Comparison of ENCODE assay signal across 28 mouse cellular contexts in genomic region chr6:85179569-85179968, GRCm38 (mm10). TPM values are rescaled to one million over a fixed set of nuclear protein-coding genes. Genes with fewer than 3 reads are reported as not detected.
A peak's percentile ranks its signal among the peaks of the same experiment; 100 is the strongest.
DNase-seq lines count a peak whose midpoint lies in the region; ATAC-seq and TF ChIP-seq lines count a peak whose summit lies in the region.
"Had no signal": no experiment of that assay in that cellular context is flagged by ENCODE, and none has a peak within 500 bp of the region (broad histone marks: within the 10 kb centered on the region; RNA-seq: fewer than 3 reads in every experiment).

No protein-coding gene starts in this region.

- H3K27ac ChIP-seq in intestine, postnatal 0 days (ENCODE audit: low read depth, low read length), result no peak overlapping the region
- H3K27ac ChIP-seq in intestine, embryonic 16.5 days (ENCODE audit: low read length), result no peak overlapping the region
- no peak overlapping the region for H3K27ac ChIP-seq in left cerebral cortex, adult 2 months
- H3K27ac ChIP-seq: forebrain, embryonic 13.5 days; limb, embryonic 10.5 days; liver, embryonic 15.5 days; midbrain, embryonic 13.5 days; neural tube, embryonic 12.5 days had no signal

- intact Hi-C loops in left cerebral cortex, adult 2 months (cut with DNase I), result no loop called here

- peaks cover 7% of the 10 kb centered on the region for H3K27me3 ChIP-seq in intestine, postnatal 0 days (replicated peaks; ENCODE audit: control insufficient read depth, insufficient read depth, low read length)
- peaks cover 2% of the 10 kb centered on the region; the same call in 1 of the 2 replicates for H3K27me3 ChIP-seq in intestine, embryonic 16.5 days (replicated peaks; ENCODE audit: control insufficient read depth, insufficient read depth, low read length)

- DNase-seq in left cerebral cortex, adult 2 months (ENCODE audit: extremely low spot score in 1 of 2, low spot score in 2 of 2), result no peak
- no peak for DNase-seq in left cerebral cortex, adult 11 months (ENCODE audit: low spot score)
- DNase-seq in NIH3T3 (ENCODE audit: low read depth), result peak; percentile 58
- DNase-seq in kidney, postnatal 36 days, result peak; percentile 64 to 72
- no peak for DNase-seq in adrenal gland, adult 8-10 months
- DNase-seq: adrenal gland, postnatal 10 days; B cell, adult 2 months; cerebellum, adult 2 months; cerebellum, postnatal 36 days; heart, postnatal 14 days; liver; lung, postnatal 14 days; right cerebral cortex, postnatal 25 days; spleen, adult 18-20 months had no signal

- 72% methylated on average over 3 of the region's 3 CpGs for WGBS in intestine, postnatal 0 days
- WGBS in intestine, embryonic 16.5 days, result 75% methylated on average over 3 of the region's 3 CpGs

- no peak overlapping the region for H3K4me2 ChIP-seq in intestine, postnatal 0 days (replicated peaks; ENCODE audit: low read depth)
- no peak overlapping the region for H3K4me2 ChIP-seq in intestine, embryonic 16.5 days (ENCODE audit: low read depth, low read length)
- H3K4me2 ChIP-seq: forebrain, embryonic 13.5 days; heart, embryonic 11.5 days; liver, embryonic 15.5 days; midbrain, embryonic 13.5 days; neural tube, embryonic 12.5 days had no signal

- H3K36me3 ChIP-seq in intestine, postnatal 0 days (ENCODE audit: control insufficient read depth, insufficient read depth), result no peaks in the 10 kb centered on the region
- H3K36me3 ChIP-seq in intestine, embryonic 16.5 days (ENCODE audit: control insufficient read depth, insufficient read depth, low read length), result no peaks in the 10 kb centered on the region
- H3K36me3 ChIP-seq: limb, embryonic 10.5 days; liver, embryonic 15.5 days; midbrain, embryonic 13.5 days; neural tube, embryonic 12.5 days had no signal

- TF ChIP-seq CTCF in intestine, postnatal 0 days (IDR thresholded peaks at IDR 0.05; ENCODE audit: low read depth), result peak; percentile 40; the same call in 1 of the 2 replicates
- peak; percentile 8 for TF ChIP-seq CTCF in left cerebral cortex, adult 2 months (IDR thresholded peaks at IDR 0.05)

- H3K4me3 ChIP-seq in intestine, postnatal 0 days (ENCODE audit: low read depth, low read length), result no peak overlapping the region
- no peak overlapping the region for H3K4me3 ChIP-seq in intestine, embryonic 16.5 days (ENCODE audit: low read length)
- no peak overlapping the region for H3K4me3 ChIP-seq in left cerebral cortex, adult 2 months
- H3K4me3 ChIP-seq: forebrain, embryonic 13.5 days; limb, embryonic 10.5 days; liver, embryonic 15.5 days; midbrain, embryonic 13.5 days; neural tube, embryonic 12.5 days had no signal

- no peak overlapping the region for H3K9ac ChIP-seq in intestine, postnatal 0 days (ENCODE audit: low read depth, low read length)
- H3K9ac ChIP-seq in intestine, embryonic 16.5 days (ENCODE audit: low read depth, low read length), result no peak overlapping the region
- H3K9ac ChIP-seq: forebrain, embryonic 13.5 days; liver, embryonic 15.5 days; midbrain, embryonic 13.5 days; neural tube, embryonic 12.5 days had no signal

- H3K4me1 ChIP-seq in intestine, postnatal 0 days (replicated peaks; ENCODE audit: control insufficient read depth, insufficient read depth, low read length), result no peaks in the 10 kb centered on the region
- H3K4me1 ChIP-seq in intestine, embryonic 16.5 days (ENCODE audit: control insufficient read depth, insufficient read depth, low read length), result no peaks in the 10 kb centered on the region
- H3K4me1 ChIP-seq: forebrain, embryonic 13.5 days; limb, embryonic 10.5 days; liver, embryonic 15.5 days; midbrain, embryonic 13.5 days; neural tube, embryonic 12.5 days had no signal

- ATAC-seq in intestine, postnatal 0 days, result no peak
- no peak for ATAC-seq in intestine, embryonic 16.5 days
- ATAC-seq: activated CD4-positive, CD25-positive, alpha-beta regulatory T cell, adult 4 months; forebrain, embryonic 13.5 days; midbrain, embryonic 13.5 days had no signal

- no peaks in the 10 kb centered on the region for H3K9me3 ChIP-seq in intestine, postnatal 0 days (ENCODE audit: control insufficient read depth)
- no peaks in the 10 kb centered on the region for H3K9me3 ChIP-seq in intestine, embryonic 16.5 days (ENCODE audit: control insufficient read depth, low read length)
- H3K9me3 ChIP-seq: forebrain, embryonic 13.5 days; limb, embryonic 10.5 days; liver, embryonic 15.5 days; midbrain, embryonic 13.5 days; neural tube, embryonic 12.5 days had no signal

RNA-seq across cellular contexts. Expression of gene Emx1, which starts 7.7 kb away (rescaled TPM):
- not detected in 2 replicates for polyA plus RNA-seq in intestine, postnatal 0 days (2015; fragmentation: Nextera tagmentation; extraction: Ambion mirVana)
- polyA plus RNA-seq in intestine, embryonic 16.5 days (2015; fragmentation: Nextera tagmentation; extraction: Ambion mirVana), result 0.10 TPM in 1 of 2 replicates, not detected in the other
- total RNA-seq in left cerebral cortex, adult 2 months (2021), result 10 to 100 TPM; 32.8 to 40.1 TPM
- total RNA-seq in adrenal gland, adult 8-10 months (2022), result not detected
- total RNA-seq: adrenal gland, postnatal 10 days; CH12.LX; gastrocnemius, adult 8-10 months; heart, postnatal 14 days; megakaryocyte progenitor cell, adult 5-6 weeks; MEL had no signal
- polyA plus RNA-seq: activated CD4-positive, CD25-positive, alpha-beta regulatory T cell, adult 4 months; heart, embryonic 11.5 days; hindbrain, embryonic 11.5 days; liver, embryonic 15.5 days had no signal

RNA-seq across cellular contexts. Expression of gene Spr, which starts 42.0 kb away (rescaled TPM):
- 66.2 and 70.7 TPM in 2 replicates for polyA plus RNA-seq in intestine, postnatal 0 days (2015; fragmentation: Nextera tagmentation; extraction: Ambion mirVana)
- polyA plus RNA-seq in intestine, embryonic 16.5 days (2015; fragmentation: Nextera tagmentation; extraction: Ambion mirVana), result 94.1 and 101 TPM in 2 replicates
- total RNA-seq in left cerebral cortex, adult 2 months (2021), result 10 to 100 TPM; 40.8 to 41.6 TPM
- total RNA-seq in adrenal gland, adult 8-10 months (2022), result 100 to 1,000 TPM in 1 of 4 experiments, 10 to 100 TPM in 3; 78.3 to 103 (median 84.9) TPM

Comparison
In these comparisons a context has a peak if more than half of its experiments do, and no peak if none do; other contexts are left out.
1. DNase-seq: peak in NIH3T3 (single experiment) and kidney, postnatal 36 days (2 of 2); none in left cerebral cortex, adult 2 months (0 of 2), left cerebral cortex, adult 11 months (single experiment) and adrenal gland, adult 8-10 months (single experiment).
2. RNA of gene Emx1, which starts 7.7 kb away (total RNA-seq): 32.8 to 40.1 TPM in left cerebral cortex, adult 2 months; not detected in adrenal gland, adult 8-10 months; every median in the first group is over 10 times any median in the second.